Mouse (Mus musculus): ENCODE data around the gene Cenpe.

- TF ChIP-seq POLR2A (IDR thresholded peaks at IDR 0.05; ENCODE audit: insufficient read length, low read depth) (no peak), POLR2AphosphoS2 (IDR thresholded peaks at IDR 0.05; ENCODE audit: insufficient read length, low read depth) (no peak), TCF12 (IDR thresholded peaks at IDR 0.05; ENCODE audit: insufficient read depth, poor library complexity, severe bottlenecking) (no peak)
Measured at GRCm38 (mm10) chr3:135258919-135259318, 46.6 kb downstream of the Cenpe start.
